ENCODE assay signal across 8 mouse cellular contexts in the genomic region with DNA sequence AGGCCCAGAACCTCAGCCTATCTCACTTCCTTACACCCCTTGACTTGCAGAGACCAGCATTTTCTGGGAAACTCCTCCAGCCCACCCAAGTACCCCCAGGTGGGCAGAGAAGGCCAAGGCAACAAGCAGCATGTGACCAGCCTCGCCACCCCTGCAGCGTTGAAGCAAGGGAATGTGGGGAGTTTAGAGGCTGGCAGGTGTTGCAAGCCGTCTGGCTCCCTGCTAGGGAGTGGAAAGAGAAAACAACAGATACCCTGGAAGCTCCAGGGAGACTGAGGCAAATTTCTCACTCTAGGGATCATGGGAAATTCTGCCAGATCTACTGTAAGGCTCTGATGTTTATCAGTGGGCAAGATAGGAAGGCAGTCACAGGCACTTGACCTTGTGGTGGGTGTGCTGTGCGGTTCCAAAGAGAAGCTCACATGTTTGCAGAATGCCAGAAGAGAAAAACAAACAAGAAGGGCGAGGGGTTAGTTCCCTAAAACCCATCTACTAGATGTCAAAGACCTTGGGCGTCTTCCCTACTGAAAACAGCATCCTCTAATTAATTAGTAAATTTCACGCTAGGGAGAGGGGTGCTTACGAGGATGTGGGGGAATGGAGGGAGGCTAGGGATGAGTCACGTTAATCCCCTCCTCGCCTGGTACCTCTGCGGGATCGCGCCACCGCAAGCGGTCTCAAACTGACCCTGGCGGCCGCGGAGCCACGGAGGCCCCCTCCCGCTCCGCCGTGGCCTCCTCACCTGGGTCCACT. TPM values are rescaled to one million over a fixed set of nuclear protein-coding genes. Genes with fewer than 3 reads are reported as not detected.
DNase-seq lines count a peak whose midpoint lies in the region; ATAC-seq lines count a peak whose summit lies in the region.

No protein-coding gene starts in this region.

- WGBS in embryonic facial prominence, embryonic 13.5 days: 2% methylated on average over 22 of the region's 22 CpGs
- 2% methylated on average over 22 of the region's 22 CpGs for WGBS in hindbrain, embryonic 13.5 days
- WGBS in midbrain, embryonic 12.5 days: 2% methylated on average over 22 of the region's 22 CpGs

- peak; percentile 24 for DNase-seq in layer of hippocampus, adult 11-12 months (ENCODE audit: low spot score)
- no peak for DNase-seq in layer of hippocampus, adult 9-11 months
- DNase-seq in urinary bladder, adult 2 months (ENCODE audit: low spot score): no peak
- DNase-seq in embryo, embryonic 9.5 days (ENCODE audit: extremely low spot score): no peak
- DNase-seq in cerebellum, postnatal 4 days (ENCODE audit: low spot score in 2 of 2): no peak

- H3K27ac ChIP-seq in embryonic facial prominence, embryonic 13.5 days: no peak overlapping the region
- H3K27ac ChIP-seq in hindbrain, embryonic 13.5 days: peak overlapping the region; percentile 91
- peak overlapping the region; percentile 72 for H3K27ac ChIP-seq in midbrain, embryonic 12.5 days (replicated peaks)

- H3K9ac ChIP-seq in embryonic facial prominence, embryonic 13.5 days: peak overlapping the region; percentile 75
- peak overlapping the region; percentile 89 for H3K9ac ChIP-seq in hindbrain, embryonic 13.5 days
- H3K9ac ChIP-seq in midbrain, embryonic 12.5 days (replicated peaks): peak overlapping the region; percentile 66

- no peaks in the 10 kb centered on the region for H3K9me3 ChIP-seq in embryonic facial prominence, embryonic 13.5 days
- no peaks in the 10 kb centered on the region for H3K9me3 ChIP-seq in hindbrain, embryonic 13.5 days
- no peaks in the 10 kb centered on the region for H3K9me3 ChIP-seq in midbrain, embryonic 12.5 days

- H3K27me3 ChIP-seq in embryonic facial prominence, embryonic 13.5 days: peaks cover 54% of the 10 kb centered on the region
- H3K27me3 ChIP-seq in hindbrain, embryonic 13.5 days: peaks cover 24% of the 10 kb centered on the region
- H3K27me3 ChIP-seq in midbrain, embryonic 12.5 days: peaks cover 34% of the 10 kb centered on the region

- peak overlapping the region; percentile 66 for H3K4me3 ChIP-seq in embryonic facial prominence, embryonic 13.5 days
- peak overlapping the region; percentile 67 for H3K4me3 ChIP-seq in hindbrain, embryonic 13.5 days
- H3K4me3 ChIP-seq in midbrain, embryonic 12.5 days: peak overlapping the region; percentile 68

- peak overlapping the region; percentile 100 for H3K4me2 ChIP-seq in embryonic facial prominence, embryonic 13.5 days
- peak overlapping the region; percentile 77 for H3K4me2 ChIP-seq in hindbrain, embryonic 13.5 days
- H3K4me2 ChIP-seq in midbrain, embryonic 12.5 days (replicated peaks): peak overlapping the region; percentile 93

- H3K36me3 ChIP-seq in embryonic facial prominence, embryonic 13.5 days: no peaks in the 10 kb centered on the region
- 0 out of 2 replicates have a peak, but pooled peaks cover under 1% of the 10 kb centered on the region for H3K36me3 ChIP-seq in hindbrain, embryonic 13.5 days
- no peaks in the 10 kb centered on the region for H3K36me3 ChIP-seq in midbrain, embryonic 12.5 days

- no peak for ATAC-seq in embryonic facial prominence, embryonic 13.5 days (ENCODE audit: insufficient number of reproducible peaks, insufficient read depth, low FRiP score, low TSS enrichment, low read depth)
- peak; percentile 9 for ATAC-seq in hindbrain, embryonic 13.5 days (ENCODE audit: low FRiP score)
- ATAC-seq in midbrain, embryonic 12.5 days (ENCODE audit: low FRiP score, low read depth): peak; percentile 0

- H3K4me1 ChIP-seq in embryonic facial prominence, embryonic 13.5 days: peaks cover 14% of the 10 kb centered on the region
- peaks cover 36% of the 10 kb centered on the region for H3K4me1 ChIP-seq in hindbrain, embryonic 13.5 days (replicated peaks)
- peaks cover 8% of the 10 kb centered on the region for H3K4me1 ChIP-seq in midbrain, embryonic 12.5 days

RNA-seq across cellular contexts. Expression of a gene that starts 0.8 kb away (rescaled TPM):
- 0.60 and 0.62 TPM in 2 replicates for polyA plus RNA-seq in embryonic facial prominence, embryonic 13.5 days (2015; fragmentation: Nextera tagmentation; extraction: Ambion mirVana)
- polyA plus RNA-seq in hindbrain, embryonic 13.5 days (2015; fragmentation: Nextera tagmentation; extraction: Ambion mirVana): 14.1 and 16.6 TPM in 2 replicates
- 5.5 and 6.3 TPM in 2 replicates for polyA plus RNA-seq in midbrain, embryonic 12.5 days (2016; fragmentation: Nextera tagmentation; extraction: Ambion mirVana)
- 1.4 and 2.9 TPM in 2 replicates for polyA plus RNA-seq in urinary bladder, adult 2 months (2012; rRNA removed)

RNA-seq across cellular contexts. Expression of a gene that starts 36.8 kb away (rescaled TPM):
- not detected in 2 replicates for polyA plus RNA-seq in embryonic facial prominence, embryonic 13.5 days (2015; fragmentation: Nextera tagmentation; extraction: Ambion mirVana)
- polyA plus RNA-seq in hindbrain, embryonic 13.5 days (2015; fragmentation: Nextera tagmentation; extraction: Ambion mirVana): 0.19 TPM in 1 of 2 replicates, not detected in the other
- not detected in 2 replicates for polyA plus RNA-seq in midbrain, embryonic 12.5 days (2016; fragmentation: Nextera tagmentation; extraction: Ambion mirVana)
- polyA plus RNA-seq in urinary bladder, adult 2 months (2012; rRNA removed): not detected in 2 replicates

RNA-seq across cellular contexts. Expression of a gene that starts 59.2 kb away (rescaled TPM):
- polyA plus RNA-seq in embryonic facial prominence, embryonic 13.5 days (2015; fragmentation: Nextera tagmentation; extraction: Ambion mirVana): 1.1 and 1.2 TPM in 2 replicates
- polyA plus RNA-seq in hindbrain, embryonic 13.5 days (2015; fragmentation: Nextera tagmentation; extraction: Ambion mirVana): 0.54 and 0.90 TPM in 2 replicates
- 0.33 and 0.50 TPM in 2 replicates for polyA plus RNA-seq in midbrain, embryonic 12.5 days (2016; fragmentation: Nextera tagmentation; extraction: Ambion mirVana)
- 32.0 and 49.0 TPM in 2 replicates for polyA plus RNA-seq in urinary bladder, adult 2 months (2012; rRNA removed)

Comparison
In these comparisons a context has a peak if more than half of its experiments do, and no peak if none do; other contexts are left out.
1. RNA of a gene that starts 59.2 kb away (polyA plus RNA-seq): 32.0 to 49.0 TPM in urinary bladder, adult 2 months; 1.1 to 1.2 TPM in embryonic facial prominence, embryonic 13.5 days, 0.54 to 0.90 TPM in hindbrain, embryonic 13.5 days and 0.33 to 0.50 TPM in midbrain, embryonic 12.5 days; every median in the first group is over 10 times any median in the second.
2. Peak in every context shown above with its lines, with median percentiles within 50 percentile points of each other: H3K4me2 ChIP-seq, H3K4me3 ChIP-seq and H3K9ac ChIP-seq.